Comparison of ENCODE assay signal across 8 mouse cellular contexts in genomic region chr5:143314183-143314729, GRCm38 (mm10). TPM values are rescaled to one million over a fixed set of nuclear protein-coding genes. Genes with fewer than 3 reads are reported as not detected.
DNase-seq lines count a peak whose midpoint lies in the region; ATAC-seq and TF ChIP-seq lines count a peak whose summit lies in the region.

No protein-coding gene starts in this region.

- WGBS in heart, embryonic 16.5 days, result under 1% methylated on average over 16 of the region's 16 CpGs
- 2% methylated on average over 16 of the region's 16 CpGs for WGBS in hindbrain, embryonic 11.5 days
- 1% methylated on average over 16 of the region's 16 CpGs for WGBS in midbrain, embryonic 11.5 days

- no peak for TF ChIP-seq CTCF in bone marrow macrophage, adult 2 months (IDR thresholded peaks at IDR 0.05; ENCODE audit: low read depth, low read length)

- peak overlapping the region; percentile 78 for H3K4me2 ChIP-seq in heart, embryonic 16.5 days (ENCODE audit: low read depth, low read length)
- H3K4me2 ChIP-seq in hindbrain, embryonic 11.5 days (replicated peaks; ENCODE audit: low read depth, low read length), result peak overlapping the region; percentile 74
- H3K4me2 ChIP-seq in midbrain, embryonic 11.5 days, result peak overlapping the region; percentile 89

- DNase-seq in heart, adult 8-10 months (ENCODE audit: low spot score), result no peak
- peak; percentile 60 for DNase-seq in hindbrain, embryonic 11.5 days (ENCODE audit: low spot score)
- peak; percentile 91 for DNase-seq in midbrain, embryonic 11.5 days (ENCODE audit: low spot score, missing footprints)
- DNase-seq in ovary, postnatal 10 days (ENCODE audit: low spot score), result no peak
- no peak for DNase-seq in right cerebral cortex, postnatal 36 days (ENCODE audit: low spot score in 2 of 2)
- DNase-seq in testis, postnatal 14 days (ENCODE audit: low spot score), result no peak

- peak overlapping the region; percentile 87 for H3K9ac ChIP-seq in heart, embryonic 16.5 days (ENCODE audit: low read length)
- H3K9ac ChIP-seq in hindbrain, embryonic 11.5 days (ENCODE audit: low read depth, low read length), result peak overlapping the region; percentile 97
- H3K9ac ChIP-seq in midbrain, embryonic 11.5 days (ENCODE audit: low read length), result peak overlapping the region; percentile 98

- H3K36me3 ChIP-seq in heart, embryonic 16.5 days (ENCODE audit: control insufficient read depth, insufficient read depth), result peaks cover 40% of the 10 kb centered on the region
- H3K36me3 ChIP-seq in hindbrain, embryonic 11.5 days (ENCODE audit: control insufficient read depth, insufficient read depth, low read length), result 0 out of 2 replicates have a peak, but pooled peaks cover 12% of the 10 kb centered on the region
- H3K36me3 ChIP-seq in midbrain, embryonic 11.5 days (ENCODE audit: control insufficient read depth, insufficient read depth, low read length), result peaks cover 27% of the 10 kb centered on the region

- no peaks in the 10 kb centered on the region for H3K9me3 ChIP-seq in heart, embryonic 16.5 days (replicated peaks; ENCODE audit: control insufficient read depth, low read length)
- no peaks in the 10 kb centered on the region for H3K9me3 ChIP-seq in hindbrain, embryonic 11.5 days (ENCODE audit: control insufficient read depth, low read length)
- H3K9me3 ChIP-seq in midbrain, embryonic 11.5 days (ENCODE audit: control insufficient read depth, low read length), result no peaks in the 10 kb centered on the region

- no peak for TF ChIP-seq POLR2A in bone marrow macrophage, adult 2 months (IDR thresholded peaks at IDR 0.05; ENCODE audit: borderline replicate concordance, low read depth, low read length)

- no peak for ATAC-seq in heart, embryonic 16.5 days (replicated peaks; ENCODE audit: extremely low read depth, insufficient read depth, low FRiP score)
- 0 out of 2 replicates have a peak, but pooled peaks have one; percentile 31 for ATAC-seq in hindbrain, embryonic 11.5 days (ENCODE audit: low FRiP score)
- ATAC-seq in midbrain, embryonic 11.5 days (ENCODE audit: low FRiP score), result 0 out of 2 replicates have a peak, but pooled peaks have one; percentile 17

- H3K27ac ChIP-seq in heart, embryonic 16.5 days (ENCODE audit: low read length), result peak overlapping the region; percentile 88; the same call in 1 of the 2 replicates
- peak overlapping the region; percentile 65 for H3K27ac ChIP-seq in bone marrow macrophage, adult 2 months (ENCODE audit: insufficient read depth, low read depth, low read length)
- H3K27ac ChIP-seq in hindbrain, embryonic 11.5 days (ENCODE audit: low read depth, low read length), result peak overlapping the region; percentile 96
- H3K27ac ChIP-seq in midbrain, embryonic 11.5 days (ENCODE audit: low read depth, low read length), result peak overlapping the region; percentile 91

- H3K27me3 ChIP-seq in heart, embryonic 16.5 days (ENCODE audit: control insufficient read depth, insufficient read depth, low read length), result no peaks in the 10 kb centered on the region
- no peaks in the 10 kb centered on the region for H3K27me3 ChIP-seq in hindbrain, embryonic 11.5 days (ENCODE audit: control insufficient read depth, insufficient read depth, low read length)
- H3K27me3 ChIP-seq in midbrain, embryonic 11.5 days (ENCODE audit: control insufficient read depth, insufficient read depth, low read length), result no peaks in the 10 kb centered on the region

- peaks cover 16% of the 10 kb centered on the region for H3K4me1 ChIP-seq in heart, embryonic 16.5 days (ENCODE audit: control insufficient read depth, insufficient read depth, low read length)
- peaks cover 11% of the 10 kb centered on the region for H3K4me1 ChIP-seq in bone marrow macrophage, adult 2 months (ENCODE audit: control insufficient read depth, insufficient read depth, low read length)
- H3K4me1 ChIP-seq in hindbrain, embryonic 11.5 days (replicated peaks; ENCODE audit: control insufficient read depth, insufficient read depth, low read length), result no peaks in the 10 kb centered on the region; the same call in 1 of the 2 replicates
- peaks cover 7% of the 10 kb centered on the region for H3K4me1 ChIP-seq in midbrain, embryonic 11.5 days (ENCODE audit: control insufficient read depth, insufficient read depth, low read length)

- H3K4me3 ChIP-seq in heart, embryonic 16.5 days (ENCODE audit: low read length), result peak overlapping the region; percentile 73
- H3K4me3 ChIP-seq in bone marrow macrophage, adult 2 months (ENCODE audit: insufficient read depth, low read length), result peak overlapping the region; percentile 82
- H3K4me3 ChIP-seq in hindbrain, embryonic 11.5 days (ENCODE audit: low read depth, low read length), result peak overlapping the region; percentile 90
- peak overlapping the region; percentile 89 for H3K4me3 ChIP-seq in midbrain, embryonic 11.5 days (ENCODE audit: low read depth, low read length)

RNA-seq across cellular contexts. Expression of gene E130309D02Rik, which starts 0.9 kb away (rescaled TPM):
- 24.0 TPM in 2 replicates for polyA plus RNA-seq in heart, embryonic 16.5 days (2015; fragmentation: Nextera tagmentation; extraction: Ambion mirVana)
- 10 to 100 TPM; 13.4 to 20.7 (median 16.7) TPM for total RNA-seq in heart, adult 8-10 months (2022)
- polyA plus RNA-seq in bone marrow macrophage, adult 2 months (2012; ENCODE audit: insufficient read depth, insufficient read length, missing spikeins), result 11.2 and 14.3 TPM in 2 replicates
- polyA plus RNA-seq in hindbrain, embryonic 11.5 days (2014; fragmentation: Nextera tagmentation; extraction: Ambion mirVana), result 34.1 and 42.9 TPM in 2 replicates
- 41.5 and 46.6 TPM in 2 replicates for polyA plus RNA-seq in midbrain, embryonic 11.5 days (2014; fragmentation: Nextera tagmentation; extraction: Ambion mirVana)

RNA-seq across cellular contexts. Expression of gene Zdhhc4, which starts 14.8 kb away (rescaled TPM):
- polyA plus RNA-seq in heart, embryonic 16.5 days (2015; fragmentation: Nextera tagmentation; extraction: Ambion mirVana), result 57.0 and 58.7 TPM in 2 replicates
- total RNA-seq in heart, adult 8-10 months (2022), result 10 to 100 TPM; 21.0 to 32.2 (median 28.6) TPM
- 36.2 and 45.4 TPM in 2 replicates for polyA plus RNA-seq in bone marrow macrophage, adult 2 months (2012; ENCODE audit: insufficient read depth, insufficient read length, missing spikeins)
- polyA plus RNA-seq in hindbrain, embryonic 11.5 days (2014; fragmentation: Nextera tagmentation; extraction: Ambion mirVana), result 75.1 and 80.2 TPM in 2 replicates
- 68.1 and 73.7 TPM in 2 replicates for polyA plus RNA-seq in midbrain, embryonic 11.5 days (2014; fragmentation: Nextera tagmentation; extraction: Ambion mirVana)

RNA-seq across cellular contexts. Expression of gene Zfp853, which starts 20.8 kb away (rescaled TPM):
- polyA plus RNA-seq in heart, embryonic 16.5 days (2015; fragmentation: Nextera tagmentation; extraction: Ambion mirVana), result not detected in 2 replicates
- total RNA-seq in heart, adult 8-10 months (2022), result under 1 TPM in 1 of 4 experiments, not detected in 3; 0.12 TPM
- not detected in 2 replicates for polyA plus RNA-seq in bone marrow macrophage, adult 2 months (2012; ENCODE audit: insufficient read depth, insufficient read length, missing spikeins)
- not detected in 2 replicates for polyA plus RNA-seq in hindbrain, embryonic 11.5 days (2014; fragmentation: Nextera tagmentation; extraction: Ambion mirVana)
- 0.08 TPM in 1 of 2 replicates, not detected in the other for polyA plus RNA-seq in midbrain, embryonic 11.5 days (2014; fragmentation: Nextera tagmentation; extraction: Ambion mirVana)

RNA-seq across cellular contexts. Expression of gene Grid2ip, which starts 42.9 kb away (rescaled TPM):
- 0.08 TPM in 1 of 2 replicates, not detected in the other for polyA plus RNA-seq in heart, embryonic 16.5 days (2015; fragmentation: Nextera tagmentation; extraction: Ambion mirVana)
- total RNA-seq in heart, adult 8-10 months (2022), result not detected
- polyA plus RNA-seq in bone marrow macrophage, adult 2 months (2012; ENCODE audit: insufficient read depth, insufficient read length, missing spikeins), result not detected in 2 replicates
- polyA plus RNA-seq in hindbrain, embryonic 11.5 days (2014; fragmentation: Nextera tagmentation; extraction: Ambion mirVana), result 0.42 and 0.49 TPM in 2 replicates
- 0.12 and 0.34 TPM in 2 replicates for polyA plus RNA-seq in midbrain, embryonic 11.5 days (2014; fragmentation: Nextera tagmentation; extraction: Ambion mirVana)

RNA-seq across cellular contexts. Expression of gene Zfp316, which starts 44.4 kb away (rescaled TPM):
- polyA plus RNA-seq in heart, embryonic 16.5 days (2015; fragmentation: Nextera tagmentation; extraction: Ambion mirVana), result 1.5 and 1.9 TPM in 2 replicates
- 1 to 10 TPM; 5.1 to 6.4 (median 5.5) TPM for total RNA-seq in heart, adult 8-10 months (2022)
- 1.7 and 2.9 TPM in 2 replicates for polyA plus RNA-seq in bone marrow macrophage, adult 2 months (2012; ENCODE audit: insufficient read depth, insufficient read length, missing spikeins)
- 3.4 and 3.6 TPM in 2 replicates for polyA plus RNA-seq in hindbrain, embryonic 11.5 days (2014; fragmentation: Nextera tagmentation; extraction: Ambion mirVana)
- 4.3 and 4.5 TPM in 2 replicates for polyA plus RNA-seq in midbrain, embryonic 11.5 days (2014; fragmentation: Nextera tagmentation; extraction: Ambion mirVana)

Comparison
In these comparisons a context has a peak if more than half of its experiments do, and no peak if none do; other contexts are left out.
1. DNase-seq: peak in hindbrain, embryonic 11.5 days (single experiment) and midbrain, embryonic 11.5 days (single experiment); none in heart, adult 8-10 months (single experiment), ovary, postnatal 10 days (single experiment), right cerebral cortex, postnatal 36 days (0 of 2) and testis, postnatal 14 days (single experiment).
2. Peak in every context shown above with its lines, with median percentiles within 50 percentile points of each other: H3K27ac ChIP-seq, H3K4me2 ChIP-seq, H3K4me3 ChIP-seq and H3K9ac ChIP-seq.